Mouse (Mus musculus): ENCODE measurements at regions not wholly inside any gene's neighbourhood (a gene's known extent, or its start where the extent isn't known, plus 50 kb on each side); places are given as distances from the start of the nearest gene placed in this dataset.

DNA sequence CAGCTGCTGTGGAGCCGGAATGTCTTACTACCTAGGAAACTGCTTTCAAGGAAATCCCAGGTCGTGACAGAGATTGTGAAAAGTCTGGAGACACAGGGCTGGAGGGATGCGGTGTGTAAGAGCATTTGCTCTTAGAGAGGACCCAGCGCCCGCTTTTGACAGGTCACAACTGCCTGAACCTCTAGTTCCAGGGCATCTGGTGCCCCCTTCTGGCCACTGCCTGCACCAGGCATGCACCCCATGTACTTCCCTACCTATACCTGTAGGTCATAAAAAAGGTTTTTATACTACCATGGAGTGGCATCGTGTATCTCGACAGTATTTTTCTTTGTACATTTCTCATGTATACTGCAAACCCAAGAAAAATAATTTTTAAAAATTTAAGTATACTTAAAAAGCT, 314.0 kb downstream of the Bbx start:
- Histone ChIP-seq H3K27ac (ENCODE audit: insufficient read depth, low read length) (no peak overlapping the region), H3K4me1 (ENCODE audit: control insufficient read depth, insufficient read depth, low read length) (no peaks in the 10 kb centered on the region), H3K9me3 (replicated peaks; ENCODE audit: control insufficient read depth, insufficient read depth, low read length, poor library complexity, severe bottlenecking) (no peaks in the 10 kb centered on the region), H3K27me3 (ENCODE audit: control insufficient read depth, insufficient read depth, low read length, poor library complexity, severe bottlenecking) (no peaks in the 10 kb centered on the region), H3K4me3 (ENCODE audit: low read depth, low read length) (no peak overlapping the region), H3K9ac (ENCODE audit: low read depth, poor library complexity, severe bottlenecking) (no peak overlapping the region), H3K36me3 (ENCODE audit: control insufficient read depth, insufficient read depth, low read length, poor library complexity, severe bottlenecking) (no peaks in the 10 kb centered on the region)
- TF ChIP-seq CTCF (IDR thresholded peaks at IDR 0.05; ENCODE audit: low read depth, low read length) (peak; percentile 76), EP300 (IDR thresholded peaks at IDR 0.05; ENCODE audit: insufficient read depth, low read depth, low read length) (no peak)

DNA sequence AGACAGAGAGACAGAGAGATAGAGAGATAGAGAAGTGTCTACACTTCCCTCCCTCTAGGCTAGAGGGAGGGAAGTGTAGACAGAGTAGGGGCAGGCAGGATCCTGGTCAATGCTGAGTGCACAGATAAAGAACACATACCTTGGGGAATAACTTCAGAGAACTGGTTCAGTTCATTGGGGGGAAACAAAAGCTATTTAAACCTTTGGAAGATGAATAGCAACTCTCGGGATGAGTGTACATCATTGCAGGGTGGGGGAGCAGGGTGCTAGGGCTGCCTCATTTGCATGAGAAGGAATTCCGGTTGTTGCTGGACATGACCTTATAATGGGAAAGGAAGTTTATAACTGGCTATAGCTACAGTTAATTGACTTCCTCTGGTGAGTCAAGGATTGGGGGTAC, 309.7 kb downstream of the Bbx start:
- Histone ChIP-seq H3K4me3 (ENCODE audit: low read depth, low read length) (no peak overlapping the region), H3K9ac (ENCODE audit: low read depth, poor library complexity, severe bottlenecking) (no peak overlapping the region), H3K27me3 (ENCODE audit: control insufficient read depth, insufficient read depth, low read length, poor library complexity, severe bottlenecking) (no peaks in the 10 kb centered on the region), H3K36me3 (ENCODE audit: control insufficient read depth, insufficient read depth, low read length, poor library complexity, severe bottlenecking) (no peaks in the 10 kb centered on the region), H3K4me1 (ENCODE audit: control insufficient read depth, insufficient read depth, low read length) (no peaks in the 10 kb centered on the region), H3K9me3 (replicated peaks; ENCODE audit: control insufficient read depth, insufficient read depth, low read length, poor library complexity, severe bottlenecking) (no peaks in the 10 kb centered on the region), H3K27ac (ENCODE audit: insufficient read depth, low read length) (no peak overlapping the region)
- no peak for TF ChIP-seq POLR2A (IDR thresholded peaks at IDR 0.05; ENCODE audit: insufficient read depth, low read length)
- no peak for TF ChIP-seq EP300 (IDR thresholded peaks at IDR 0.05; ENCODE audit: insufficient read depth, low read depth, low read length)
- TF ChIP-seq CTCF (IDR thresholded peaks at IDR 0.05; ENCODE audit: low read depth, low read length) = no peak

DNA sequence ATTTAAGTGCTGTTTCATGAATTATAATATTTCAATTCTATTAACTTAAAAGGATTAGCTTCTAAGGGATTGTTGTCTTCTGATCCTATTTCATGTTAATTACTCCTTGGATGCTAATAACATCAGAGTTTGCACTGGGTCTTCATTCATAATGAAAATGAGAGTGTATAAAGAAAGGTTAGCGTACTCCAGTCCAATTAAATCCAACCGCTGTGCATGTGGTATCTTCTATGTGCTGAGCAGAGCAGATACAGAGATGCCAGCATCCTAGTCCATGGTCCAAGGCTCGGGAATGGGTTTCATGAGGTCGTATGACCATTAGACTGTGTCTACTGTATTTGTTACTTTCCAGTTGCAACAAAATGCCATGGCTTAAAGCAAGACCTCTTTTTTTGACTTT, 307.5 kb downstream of the Bbx start:
- Histone ChIP-seq H3K27me3 (ENCODE audit: control insufficient read depth, insufficient read depth, low read length, poor library complexity, severe bottlenecking) (no peaks in the 10 kb centered on the region), H3K4me1 (ENCODE audit: control insufficient read depth, insufficient read depth, low read length) (no peaks in the 10 kb centered on the region), H3K9ac (ENCODE audit: low read depth, poor library complexity, severe bottlenecking) (no peak overlapping the region), H3K27ac (ENCODE audit: insufficient read depth, low read length) (no peak overlapping the region), H3K4me3 (ENCODE audit: low read depth, low read length) (no peak overlapping the region), H3K36me3 (ENCODE audit: control insufficient read depth, insufficient read depth, low read length, poor library complexity, severe bottlenecking) (no peaks in the 10 kb centered on the region), H3K9me3 (replicated peaks; ENCODE audit: control insufficient read depth, insufficient read depth, low read length, poor library complexity, severe bottlenecking) (no peaks in the 10 kb centered on the region)
- TF ChIP-seq EP300 (IDR thresholded peaks at IDR 0.05; ENCODE audit: insufficient read depth, low read depth, low read length) (no peak), POLR2A (IDR thresholded peaks at IDR 0.05; ENCODE audit: insufficient read depth, low read length) (no peak), CTCF (IDR thresholded peaks at IDR 0.05; ENCODE audit: low read depth, low read length) (no peak)

DNA sequence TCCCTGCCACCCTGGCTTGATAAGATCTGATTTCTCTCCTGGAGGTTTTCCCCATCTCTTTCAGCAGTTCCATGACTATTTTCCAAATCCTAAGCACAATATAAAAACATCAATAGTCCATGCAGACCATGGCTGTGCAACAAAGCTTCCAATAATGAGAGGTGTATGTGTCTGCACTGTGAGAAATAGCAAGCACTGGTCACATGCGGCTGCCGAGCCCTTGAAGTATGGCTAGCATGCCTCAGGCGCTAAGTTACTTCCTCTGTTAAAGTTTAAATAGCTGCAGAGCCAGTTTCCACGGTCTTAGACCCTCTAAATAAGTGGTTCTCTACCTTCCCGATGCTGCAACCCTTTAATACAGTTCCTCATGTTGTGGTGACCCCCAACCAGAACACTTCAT, 306.6 kb downstream of the Bbx start:
- Histone ChIP-seq H3K4me3 (ENCODE audit: low read depth, low read length) (no peak overlapping the region), H3K4me1 (ENCODE audit: control insufficient read depth, insufficient read depth, low read length) (no peaks in the 10 kb centered on the region), H3K27me3 (ENCODE audit: control insufficient read depth, insufficient read depth, low read length, poor library complexity, severe bottlenecking) (no peaks in the 10 kb centered on the region), H3K27ac (ENCODE audit: insufficient read depth, low read length) (no peak overlapping the region), H3K9me3 (replicated peaks; ENCODE audit: control insufficient read depth, insufficient read depth, low read length, poor library complexity, severe bottlenecking) (no peaks in the 10 kb centered on the region), H3K36me3 (ENCODE audit: control insufficient read depth, insufficient read depth, low read length, poor library complexity, severe bottlenecking) (no peaks in the 10 kb centered on the region), H3K9ac (ENCODE audit: low read depth, poor library complexity, severe bottlenecking) (no peak overlapping the region)
- TF ChIP-seq EP300 (IDR thresholded peaks at IDR 0.05; ENCODE audit: insufficient read depth, low read depth, low read length) (no peak), POLR2A (IDR thresholded peaks at IDR 0.05; ENCODE audit: insufficient read depth, low read length) (no peak), CTCF (IDR thresholded peaks at IDR 0.05; ENCODE audit: low read depth, low read length) (no peak)

DNA sequence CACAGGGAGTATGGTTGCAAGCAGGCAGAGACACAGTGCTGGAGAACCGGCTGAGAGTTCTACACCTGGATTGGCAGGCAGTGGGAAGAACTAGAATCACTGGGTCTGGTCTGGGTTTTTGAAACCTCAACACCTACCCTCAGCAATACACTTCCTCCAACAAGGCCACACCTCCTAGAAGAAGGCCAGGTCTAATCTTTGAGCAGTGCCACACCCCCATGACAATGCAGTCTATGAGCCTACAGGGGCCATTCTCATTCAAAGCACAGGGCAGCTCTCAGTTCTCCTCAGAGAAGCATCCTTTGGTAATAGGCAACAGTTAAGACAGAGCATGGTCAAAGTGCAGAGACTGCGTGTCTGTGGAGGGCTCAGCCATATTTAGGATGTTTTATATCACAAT, 300.8 kb downstream of the Bbx start:
- TF ChIP-seq CTCF (IDR thresholded peaks at IDR 0.05; ENCODE audit: low read depth, low read length) (no peak), EP300 (IDR thresholded peaks at IDR 0.05; ENCODE audit: insufficient read depth, low read depth, low read length) (no peak), POLR2A (IDR thresholded peaks at IDR 0.05; ENCODE audit: insufficient read depth, low read length) (no peak)
- Histone ChIP-seq H3K27ac (ENCODE audit: insufficient read depth, low read length) (no peak overlapping the region), H3K27me3 (ENCODE audit: control insufficient read depth, insufficient read depth, low read length, poor library complexity, severe bottlenecking) (no peaks in the 10 kb centered on the region), H3K36me3 (ENCODE audit: control insufficient read depth, insufficient read depth, low read length, poor library complexity, severe bottlenecking) (no peaks in the 10 kb centered on the region), H3K9me3 (replicated peaks; ENCODE audit: control insufficient read depth, insufficient read depth, low read length, poor library complexity, severe bottlenecking) (peaks cover 3% of the 10 kb centered on the region; the same call in 1 of the 2 replicates), H3K4me1 (ENCODE audit: control insufficient read depth, insufficient read depth, low read length) (no peaks in the 10 kb centered on the region), H3K4me3 (ENCODE audit: low read depth, low read length) (no peak overlapping the region), H3K9ac (ENCODE audit: low read depth, poor library complexity, severe bottlenecking) (no peak overlapping the region)

Data from ES-Bruce4 (cell line).